Mouse (Mus musculus) adrenal gland (tissue): ENCODE data around the gene Ptprg.

Experiments used
- intact Hi-C: fragments of 180-260 bp; cut with DNase I; formaldehyde crosslinking; loops from one replicate; pipeline ENCODE4 v1.15.1; 2025

Gene Ptprg

GRCm38 (mm10) chr14:11615697-11616096 is 62.4 kb downstream of the Ptprg start:
- intact Hi-C loops: no loop called here

GRCm38 (mm10) chr14:11617362-11617761 is 64.0 kb downstream of the Ptprg start:
- intact Hi-C loops: no loop called here

- intact Hi-C loops: no loop called here
Measured at GRCm38 (mm10) chr14:11618140-11618705, 64.9 kb downstream of the Ptprg start.

- intact Hi-C loops: no loop called here
Measured at GRCm38 (mm10) chr14:11619606-11620005, 66.3 kb downstream of the Ptprg start.

- intact Hi-C loops: no loop called here
Measured at GRCm38 (mm10) chr14:11620314-11620713, 67.0 kb downstream of the Ptprg start.

GRCm38 (mm10) chr14:11620962-11621568 is 67.7 kb downstream of the Ptprg start:
- intact Hi-C loops: no loop called here

- intact Hi-C loops: no loop called here
Measured at GRCm38 (mm10) chr14:11623576-11623975, 70.2 kb downstream of the Ptprg start.

GRCm38 (mm10) chr14:11630736-11631135 is 77.4 kb downstream of the Ptprg start:
- intact Hi-C loops: no loop called here

- intact Hi-C loops: no loop called here
Measured at GRCm38 (mm10) chr14:11631505-11631904, 78.2 kb downstream of the Ptprg start.

- intact Hi-C loops: loop anchor here (5.0 kb wide), 1 partner anchor 80 kb away; no protein-coding TSS in a partner anchor
Measured at GRCm38 (mm10) chr14:11637673-11638072, 84.3 kb downstream of the Ptprg start.

- intact Hi-C loops: loop anchor here (5.0 kb wide), 1 partner anchor 82 kb away; no protein-coding TSS in a partner anchor
Measured at GRCm38 (mm10) chr14:11639366-11639765, 86.0 kb downstream of the Ptprg start.

GRCm38 (mm10) chr14:11640372-11640771 is 87.0 kb downstream of the Ptprg start:
- intact Hi-C loops: no loop called here

GRCm38 (mm10) chr14:11640996-11641395 is 87.7 kb downstream of the Ptprg start:
- intact Hi-C loops: no loop called here

GRCm38 (mm10) chr14:11642977-11643376 is 89.6 kb downstream of the Ptprg start:
- intact Hi-C loops: no loop called here

- intact Hi-C loops: no loop called here
Measured at GRCm38 (mm10) chr14:11657374-11657773, 104.0 kb downstream of the Ptprg start.

GRCm38 (mm10) chr14:11663661-11664215 is 110.4 kb downstream of the Ptprg start:
- intact Hi-C loops: no loop called here

- intact Hi-C loops: no loop called here
Measured at GRCm38 (mm10) chr14:11664302-11664701, 111.0 kb downstream of the Ptprg start.

GRCm38 (mm10) chr14:11665046-11665445 is 111.7 kb downstream of the Ptprg start:
- intact Hi-C loops: no loop called here

- intact Hi-C loops: no loop called here
Measured at GRCm38 (mm10) chr14:11667762-11668161, 114.4 kb downstream of the Ptprg start.

- intact Hi-C loops: loop anchor here (2.0 kb wide), 1 partner anchor 24 kb away; no protein-coding TSS in a partner anchor
Measured at GRCm38 (mm10) chr14:11670847-11671246, 117.5 kb downstream of the Ptprg start.

GRCm38 (mm10) chr14:11672981-11673547 is 119.7 kb downstream of the Ptprg start:
- intact Hi-C loops: no loop called here

GRCm38 (mm10) chr14:11678201-11678600 is 124.9 kb downstream of the Ptprg start:
- intact Hi-C loops: no loop called here
